Mouse (Mus musculus) heart, postnatal 0 days (tissue): ENCODE data around the gene Upk2.

Experiments used
- CTCF ChIP-seq: IDR thresholded peaks from 2 replicates; pipeline ENCODE4 v1.5.1; 2016; ENCODE audit warnings: antibody characterized with exemption, control low read depth, low read depth
- EP300 ChIP-seq: IDR thresholded peaks from 2 replicates; pipeline ENCODE4 v1.6.1; 2016; ENCODE audit warnings: antibody characterized with exemption, low read depth

- TF ChIP-seq CTCF: no peak
- no peak for TF ChIP-seq EP300
These were observed 40.4 kb upstream of the Upk2 start for GRCm38 (mm10) chr9:44494863-44495809.
